Mouse (Mus musculus) CH12.LX (cell line): ENCODE measurements around the gene Hoxa10. TPM values are rescaled to one million over a fixed set of nuclear protein-coding genes. Genes with fewer than 3 reads are reported as not detected.

Experiments used
- DNase-seq: peaks from one replicate; pipeline ENCODE4 v3.0.0-alpha.2; 2013; ENCODE audit errors: extremely low read depth
- H3K27ac ChIP-seq: 2 replicates; pipeline ENCODE4 v1.5.1; 2012; ENCODE audit warnings: low read depth, mild to moderate bottlenecking, control low read depth, moderate library complexity; ENCODE audit not compliant: insufficient read depth
- H3K27me3 ChIP-seq: replicated peaks from 2 replicates; pipeline ENCODE3; 2012; ENCODE audit warnings: inconsistent platforms
- H3K36me3 ChIP-seq, 2 experiments: replicated peaks in 1 of 2; 2 replicates each; pipeline versions ENCODE3 to v1.6.1; 2012; ENCODE audit warnings: inconsistent platforms in 1 of 2, low read length in 1 of 2, mild to moderate bottlenecking in 1 of 2, mixed read lengths in 1 of 2, moderate library complexity in 1 of 2; ENCODE audit not compliant: control insufficient read depth in 1 of 2, insufficient read depth in 1 of 2
- H3K4me1 ChIP-seq, 2 experiments: 2 replicates each; pipeline ENCODE4 v1.6.1; 2012; ENCODE audit warnings: inconsistent platforms in 1 of 2, moderate library complexity in 1 of 2; ENCODE audit not compliant: insufficient read depth in 2 of 2, control insufficient read depth in 1 of 2
- H3K4me2 ChIP-seq: 2 replicates; pipeline ENCODE4 v1.6.1; 2012; ENCODE audit warnings: low read depth, mild to moderate bottlenecking, control low read depth; ENCODE audit not compliant: poor library complexity, insufficient read depth, severe bottlenecking
- H3K4me3 ChIP-seq, 3 experiments: fragments of 150-350 bp in 1 of 3; sonication (generic) in 1 of 3; replicated peaks in 1 of 3; 2 replicates each; pipeline versions ENCODE3 to v1.5.1; 2011 to 2012; ENCODE audit warnings: low read depth in 2 of 3, low read length in 2 of 3, mild to moderate bottlenecking in 2 of 3, moderate library complexity in 2 of 3, control low read depth in 1 of 3, improper control_type of control experiment in 1 of 3, inconsistent platforms in 1 of 3, mixed read lengths in 1 of 3; ENCODE audit not compliant: poor library complexity in 1 of 3
- H3K79me2 ChIP-seq: replicated peaks from 2 replicates; pipeline ENCODE4 v1.6.1; 2012; ENCODE audit warnings: mild to moderate bottlenecking, moderate library complexity; ENCODE audit not compliant: control insufficient read depth, poor library complexity, insufficient read depth, severe bottlenecking; ENCODE audit errors: extremely low read depth
- H3K9ac ChIP-seq: 2 replicates; pipeline ENCODE4 v1.6.1; 2012; ENCODE audit warnings: low read depth, mild to moderate bottlenecking, control low read depth, moderate library complexity; ENCODE audit not compliant: insufficient read depth
- H3K9me3 ChIP-seq: replicated peaks from 2 replicates; pipeline ENCODE3; 2012; ENCODE audit warnings: low read length, inconsistent platforms, mixed read lengths
- BHLHE40 ChIP-seq: IDR thresholded peaks from 2 replicates; pipeline ENCODE4 v1.6.1; 2011; ENCODE audit warnings: mild to moderate bottlenecking, low read depth, low read length, improper control_type of control experiment
- CTCF ChIP-seq, 2 experiments: IDR thresholded peaks in 1 of 2; conservative IDR thresholded peaks in 1 of 2; 2 replicates each; pipeline ENCODE4 v1.5.1; 2011 to 2012; ENCODE audit warnings: low read depth in 2 of 2, low read length in 2 of 2, improper control_type of control experiment in 1 of 2, inconsistent platforms in 1 of 2, mild to moderate bottlenecking in 1 of 2, moderate library complexity in 1 of 2
- EP300 ChIP-seq: IDR thresholded peaks from 2 replicates; pipeline ENCODE4 v1.6.1; 2011; ENCODE audit warnings: low read length, improper control_type of control experiment
- GABPA ChIP-seq: IDR thresholded peaks from 2 replicates; pipeline ENCODE4 v1.6.1; 2012; ENCODE audit warnings: low read depth, low read length, improper control_type of control experiment, inconsistent platforms; ENCODE audit not compliant: insufficient replicate concordance
- HCFC1 ChIP-seq: IDR thresholded peaks from 2 replicates; pipeline ENCODE4 v1.6.1; 2012; ENCODE audit warnings: low read depth, mild to moderate bottlenecking, inconsistent platforms, low read length, improper control_type of control experiment
- IRF4 ChIP-seq: IDR thresholded peaks from 2 replicates; pipeline ENCODE4 v1.6.1; 2014; ENCODE audit warnings: low read depth, mild to moderate bottlenecking, inconsistent platforms, low read length, improper control_type of control experiment
- JUN ChIP-seq: IDR thresholded peaks from 2 replicates; pipeline ENCODE4 v1.6.1; 2011; ENCODE audit warnings: low read depth, mild to moderate bottlenecking, low read length, improper control_type of control experiment, moderate library complexity; ENCODE audit not compliant: insufficient read depth
- MAFK ChIP-seq: IDR thresholded peaks from 2 replicates; pipeline ENCODE4 v1.6.1; 2011; ENCODE audit warnings: low read length, improper control_type of control experiment; ENCODE audit not compliant: insufficient replicate concordance
- MAX ChIP-seq: IDR thresholded peaks from 2 replicates; pipeline ENCODE4 v1.6.1; 2011; ENCODE audit warnings: low read length, improper control_type of control experiment
- MEF2A ChIP-seq: IDR thresholded peaks from 2 replicates; pipeline ENCODE4 v1.6.1; 2014; ENCODE audit warnings: low read depth, mild to moderate bottlenecking, inconsistent platforms, low read length, improper control_type of control experiment, borderline replicate concordance
- MXI1 ChIP-seq: IDR thresholded peaks from 2 replicates; pipeline ENCODE4 v1.6.1; 2011; ENCODE audit warnings: mild to moderate bottlenecking, low read depth, low read length, improper control_type of control experiment
- MYC ChIP-seq: IDR thresholded peaks from 2 replicates; pipeline ENCODE4 v1.6.1; 2011; ENCODE audit warnings: low read depth, mild to moderate bottlenecking, improper control_type of control experiment, low read length
- NELFE ChIP-seq: IDR thresholded peaks from 2 replicates; pipeline ENCODE4 v1.6.1; 2011; ENCODE audit warnings: low read depth, low read length, improper control_type of control experiment
- NRF1 ChIP-seq: IDR thresholded peaks from 2 replicates; pipeline ENCODE4 v1.6.1; 2014; ENCODE audit warnings: low read depth, mild to moderate bottlenecking, inconsistent platforms, low read length, improper control_type of control experiment, moderate library complexity
- PAX5 ChIP-seq: IDR thresholded peaks from 2 replicates; pipeline ENCODE4 v1.6.1; 2012; ENCODE audit warnings: low read length, inconsistent platforms, mixed read lengths
- POLR2A ChIP-seq: IDR thresholded peaks from 2 replicates; pipeline ENCODE4 v1.6.1; 2011; ENCODE audit warnings: low read depth, mild to moderate bottlenecking, improper control_type of control experiment, low read length
- POLR2AphosphoS2 ChIP-seq: IDR thresholded peaks from 2 replicates; pipeline ENCODE4 v1.6.1; 2011; ENCODE audit warnings: low read depth, low read length, improper control_type of control experiment
- RAD21 ChIP-seq: IDR thresholded peaks from 2 replicates; pipeline ENCODE4 v1.6.1; 2011; ENCODE audit warnings: low read depth, mild to moderate bottlenecking, low read length, improper control_type of control experiment, moderate library complexity
- SIN3A ChIP-seq: IDR thresholded peaks from 2 replicates; pipeline ENCODE4 v1.6.1; 2012; ENCODE audit warnings: low read length, improper control_type of control experiment, inconsistent platforms
- SMC3 ChIP-seq: IDR thresholded peaks from 2 replicates; pipeline ENCODE4 v1.6.1; 2011; ENCODE audit warnings: low read depth, low read length, improper control_type of control experiment
- TBP ChIP-seq: conservative IDR thresholded peaks from 2 replicates; pipeline ENCODE4 v1.6.1; 2011; ENCODE audit warnings: low read depth, low read length, improper control_type of control experiment
- TCF12 ChIP-seq: IDR thresholded peaks from 2 replicates; pipeline ENCODE4 v1.6.1; 2014; ENCODE audit warnings: low read depth, mild to moderate bottlenecking, inconsistent platforms, low read length, improper control_type of control experiment
- UBTF ChIP-seq: IDR thresholded peaks from 2 replicates; pipeline ENCODE4 v1.6.1; 2012; ENCODE audit warnings: low read depth, mild to moderate bottlenecking, inconsistent platforms, low read length, improper control_type of control experiment, moderate library complexity
- USF2 ChIP-seq: conservative IDR thresholded peaks from 2 replicates; pipeline ENCODE4 v1.6.1; 2011; ENCODE audit warnings: low read depth, low read length, improper control_type of control experiment
- ZC3H11A ChIP-seq: IDR thresholded peaks from 2 replicates; pipeline ENCODE4 v1.6.1; 2012; ENCODE audit warnings: low read depth, mild to moderate bottlenecking, inconsistent platforms, low read length, improper control_type of control experiment
- ZMIZ1 ChIP-seq: IDR thresholded peaks from 2 replicates; pipeline ENCODE4 v1.6.1; 2012; ENCODE audit warnings: low read depth, mild to moderate bottlenecking, inconsistent platforms, low read length, improper control_type of control experiment
- ZNF384 ChIP-seq: IDR thresholded peaks from 2 replicates; pipeline ENCODE4 v1.6.1; 2012; ENCODE audit warnings: low read depth, low read length, improper control_type of control experiment, inconsistent platforms
- dilution Hi-C: fragments of 300-500 bp; cut with MboI; formaldehyde crosslinking; loops from 2 replicates; pipeline ENCODE4 v1.14.3; 2020; ENCODE audit warnings: low sequenced_read_pairs; ENCODE audit not compliant: extremely low pct_unique_long_range_greater_than_20kb, extremely low pct_ligation_motif_present
- in situ Hi-C: fragments of 300-500 bp; cut with MboI; formaldehyde crosslinking; loops from 3 replicates; pipeline ENCODE4 v1.14.3; 2019; ENCODE audit warnings: low sequenced_read_pairs, low pct_ligation_motif_present, low pct_unique_long_range_greater_than_20kb, mixed read lengths
- polyA plus RNA-seq: library from polyadenylated mRNA; unstranded; fragments of >175 nt; gene quantifications from 2 replicates; pipeline ENCODE4 v1.2.1, GENCODE M21; 2012; ENCODE audit warnings: low read depth; ENCODE audit not compliant: insufficient read length
- total RNA-seq, 2 experiments: library from RNA; depleted of rRNA; stranded (reverse); fragments of 300-350 nt in 1 of 2; fragments of >200 nt in 1 of 2; gene quantifications; 2 replicates each; pipeline ENCODE4 v1.2.3; 2012 to 2014

Gene Hoxa10
- total and polyA plus RNA-seq, 3 experiments = 5.2 to 14.5 (median 14.3) TPM

DNA sequence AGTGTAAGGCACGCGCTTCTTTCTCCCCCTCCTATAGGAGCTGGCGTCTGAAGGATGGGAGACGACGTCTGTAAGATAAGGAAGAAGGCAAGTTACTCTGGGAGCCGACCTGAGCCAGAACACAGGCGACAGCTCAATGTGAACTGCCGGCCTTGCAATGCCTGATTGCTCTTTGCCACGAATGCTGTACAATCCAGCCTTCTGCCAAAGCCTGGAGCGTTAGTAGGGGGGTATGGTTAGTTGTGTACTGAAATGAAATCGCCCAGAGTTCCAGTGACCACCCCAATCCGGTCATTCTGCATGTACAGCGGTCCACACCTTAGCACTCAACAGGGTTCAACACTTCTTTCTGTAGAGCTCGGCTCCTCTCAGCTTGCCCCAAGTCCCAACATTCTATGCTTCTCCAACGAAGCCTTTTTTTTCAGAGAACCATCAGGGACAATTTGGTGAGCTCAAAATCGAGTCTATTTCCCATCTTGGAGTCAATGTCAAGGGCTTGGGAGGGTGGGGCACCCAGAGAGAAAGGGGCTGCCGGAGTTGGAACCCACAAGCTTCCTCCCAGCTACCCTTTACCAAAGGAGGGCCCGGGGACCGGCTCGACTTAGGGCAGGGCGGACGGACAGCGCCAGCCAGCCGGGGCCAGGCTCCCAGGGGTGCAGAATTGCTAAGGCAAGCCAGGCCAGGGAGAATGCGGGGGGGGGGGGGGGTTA, 18.6 kb upstream of the Hoxa10 start:
- TF ChIP-seq PAX5 (no peak), CTCF (conservative IDR thresholded peaks at IDR 0.05 in 1 of 2, IDR thresholded peaks at IDR 0.05 in 1 of 2; ENCODE audit: low read depth in 2 of 2, low read length in 2 of 2) (no peak), UBTF (no peak), JUN (no peak), NRF1 (no peak), POLR2AphosphoS2 (no peak), MEF2A (no peak), MAX (no peak), TCF12 (no peak), TBP (no peak), SMC3 (no peak), SIN3A (no peak), POLR2A (no peak), USF2 (no peak)
- TF ChIP-seq, all 38 proteins: peak for 0
- Histone ChIP-seq H3K27ac (no peak overlapping the region), H3K27me3 (peaks cover 23% of the 10 kb centered on the region), H3K4me3 (no peak overlapping the region), H3K79me2 (no peaks in the 10 kb centered on the region), H3K4me2 (no peak overlapping the region), H3K4me1 (no peaks in the 10 kb centered on the region), H3K9me3 (peaks cover 5% of the 10 kb centered on the region), H3K9ac (no peak overlapping the region), H3K36me3 (no peaks in the 10 kb centered on the region)
- no peak for DNase-seq
- in situ Hi-C loops = loop anchor here (25.0 kb wide), 1 partner anchor 653 kb away; no protein-coding TSS in a partner anchor
- dilution Hi-C loops = no loop called here

DNA sequence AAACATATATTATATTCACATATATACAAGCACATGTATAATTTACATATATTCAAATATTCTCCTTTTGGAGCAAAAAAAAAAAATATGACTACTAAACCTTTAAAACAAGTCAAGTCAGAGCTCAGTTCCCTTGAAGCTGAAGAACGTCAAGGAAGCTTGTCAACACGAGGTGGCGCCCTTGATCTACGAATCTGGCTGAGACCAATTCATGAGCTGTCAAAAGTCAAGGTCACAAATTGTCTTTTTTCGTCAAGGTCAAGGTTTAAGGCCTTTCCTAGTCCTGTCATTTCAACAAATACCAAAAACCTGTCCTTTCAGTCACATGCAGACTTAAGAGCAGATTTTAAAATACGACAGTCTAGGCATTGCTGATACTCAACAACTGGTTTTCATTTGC, 16.3 kb upstream of the Hoxa10 start:
- Histone ChIP-seq H3K9ac (no peak overlapping the region), H3K4me2 (peak overlapping the region; percentile 38; the same call in 1 of the 2 replicates), H3K4me1 (no peaks in the 10 kb centered on the region), H3K4me3 (no peak overlapping the region), H3K27me3 (peaks cover 7% of the 10 kb centered on the region), H3K9me3 (peaks cover 24% of the 10 kb centered on the region), H3K27ac (no peak overlapping the region), H3K79me2 (no peaks in the 10 kb centered on the region), H3K36me3 (no peaks in the 10 kb centered on the region)
- in situ Hi-C loops = loop anchor here (25.0 kb wide), 1 partner anchor 655 kb away; no protein-coding TSS in a partner anchor
- TF ChIP-seq RAD21 (peak; percentile 99), MAX (no peak), BHLHE40 (no peak), JUN (no peak), POLR2A (no peak), MAFK (no peak), NELFE (no peak), PAX5 (no peak), IRF4 (no peak), TCF12 (no peak), MYC (no peak), HCFC1 (no peak), SMC3 (peak; percentile 88), CTCF (conservative IDR thresholded peaks at IDR 0.05 in 1 of 2, IDR thresholded peaks at IDR 0.05 in 1 of 2; ENCODE audit: low read depth in 2 of 2, low read length in 2 of 2) (peak; percentile 40 to 92), GABPA (no peak), ZC3H11A (peak; percentile 47), TBP (no peak), EP300 (no peak), ZMIZ1 (no peak), ZNF384 (no peak; the same call in 1 of the 2 replicates), MXI1 (no peak)
- DNase-seq = peak; percentile 71
- dilution Hi-C loops = no loop called here
